Mouse (Mus musculus) liver, embryonic 11.5 days (tissue): ENCODE data around the gene Cda. TPM values are rescaled to one million over a fixed set of nuclear protein-coding genes. Genes with fewer than 3 reads are reported as not detected.
A peak's percentile ranks its signal among the peaks of the same experiment; 100 is the strongest.

Source experiments
- ATAC-seq: fragments of 200-750 bp; cut with Nextera tagmentation; replicated peaks from 2 replicates; pipeline ENCODE4 v1.8.0; 2017; ENCODE audit warnings: moderate number of reproducible peaks, mild to moderate bottlenecking, moderate TSS enrichment, moderate library complexity; ENCODE audit not compliant: low FRiP score
- DNase-seq: peaks from one replicate; pipeline ENCODE4 v3.0.0-alpha.2; 2017; ENCODE audit warnings: low spot score
- H3K27ac ChIP-seq: fragments of 300-500 bp; sonication (generic); 2 replicates; pipeline ENCODE4 v1.5.1; 2014; ENCODE audit warnings: mild to moderate bottlenecking, low read depth, low read length, control low read depth
- H3K27me3 ChIP-seq: fragments of 300-500 bp; sonication (generic); replicated peaks from 2 replicates; pipeline ENCODE4 v1.6.1; 2014; ENCODE audit warnings: low read length, mixed read lengths; ENCODE audit not compliant: control insufficient read depth, insufficient read depth
- H3K36me3 ChIP-seq: fragments of 300-500 bp; sonication (generic); 2 replicates; pipeline ENCODE4 v1.6.1; 2014; ENCODE audit warnings: mild to moderate bottlenecking, low read length, moderate library complexity, mixed read lengths; ENCODE audit not compliant: control insufficient read depth, insufficient read depth
- H3K4me1 ChIP-seq: fragments of 300-500 bp; sonication (generic); replicated peaks from 2 replicates; pipeline ENCODE4 v1.6.1; 2014; ENCODE audit warnings: low read length, mixed read lengths; ENCODE audit not compliant: control insufficient read depth, insufficient read depth
- H3K4me2 ChIP-seq: fragments of 300-500 bp; sonication (generic); 2 replicates; pipeline ENCODE4 v1.6.1; 2014; ENCODE audit warnings: mild to moderate bottlenecking, control low read depth, moderate library complexity
- H3K4me3 ChIP-seq: fragments of 300-500 bp; sonication (generic); 2 replicates; pipeline ENCODE4 v1.5.1; 2014; ENCODE audit warnings: low read depth, low read length, control low read depth
- H3K9ac ChIP-seq: fragments of 300-500 bp; sonication (generic); 2 replicates; pipeline ENCODE4 v1.6.1; 2014; ENCODE audit warnings: low read depth, low read length, control low read depth
- H3K9me3 ChIP-seq: fragments of 300-500 bp; sonication (generic); 2 replicates; pipeline ENCODE4 v1.6.1; 2016; ENCODE audit warnings: low read length, inconsistent platforms, mixed read lengths; ENCODE audit not compliant: control insufficient read depth
- WGBS: fragments of 180-500 bp; shearing (Covaris S2); extraction: QIAGEN DNeasy Blood & Tissue Kit; methylation state at CpG from one replicate; pipeline ENCODE4 v1.1.7; 2014; 5-methylcytosine and 5-hydroxymethylcytosine counted together
- polyA plus RNA-seq: library from polyadenylated mRNA; unstranded; fragments of >200 nt; fragmentation: Nextera tagmentation; extraction: Ambion mirVana; gene quantifications from 2 replicates; pipeline ENCODE4 v1.2.1, GENCODE M21; 2014

The Cda gene
- polyA plus RNA-seq, 1 experiment from 2014 or later, result 7.2 TPM

DNA sequence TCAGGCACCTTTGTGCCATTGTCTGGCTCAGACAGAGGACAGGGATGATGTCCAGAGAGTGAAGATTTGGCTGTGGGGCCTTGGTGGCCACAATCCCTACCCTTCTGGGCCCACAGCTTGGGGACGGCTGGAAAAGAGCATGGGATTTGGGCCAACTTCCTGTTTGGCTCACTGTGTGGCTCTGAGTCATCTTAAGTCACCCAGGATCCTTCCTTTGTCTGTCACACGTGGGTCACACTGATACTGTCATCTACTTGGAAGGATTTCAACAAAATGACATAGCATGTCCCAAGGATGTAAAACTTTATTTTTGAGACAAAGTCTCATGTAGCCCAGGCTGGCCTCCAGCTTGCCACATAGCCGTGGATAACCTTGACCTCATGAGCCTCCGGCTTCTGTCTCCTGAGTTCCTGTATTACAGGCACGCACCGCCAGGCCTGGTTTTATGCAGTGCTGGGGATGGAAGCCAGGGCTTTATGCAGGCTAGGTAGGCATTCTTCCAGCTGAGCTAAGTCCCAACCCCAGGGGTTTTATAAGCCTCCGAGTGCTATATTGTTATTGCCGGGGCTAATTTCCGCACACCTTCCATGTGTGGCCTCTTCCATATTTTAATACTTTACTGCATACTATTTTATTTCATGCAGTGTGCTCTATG lies 22.8 kb downstream of the Cda start:
- WGBS, result 76% methylated on average over 9 of the region's 9 CpGs
- DNase-seq, result no peak

DNA sequence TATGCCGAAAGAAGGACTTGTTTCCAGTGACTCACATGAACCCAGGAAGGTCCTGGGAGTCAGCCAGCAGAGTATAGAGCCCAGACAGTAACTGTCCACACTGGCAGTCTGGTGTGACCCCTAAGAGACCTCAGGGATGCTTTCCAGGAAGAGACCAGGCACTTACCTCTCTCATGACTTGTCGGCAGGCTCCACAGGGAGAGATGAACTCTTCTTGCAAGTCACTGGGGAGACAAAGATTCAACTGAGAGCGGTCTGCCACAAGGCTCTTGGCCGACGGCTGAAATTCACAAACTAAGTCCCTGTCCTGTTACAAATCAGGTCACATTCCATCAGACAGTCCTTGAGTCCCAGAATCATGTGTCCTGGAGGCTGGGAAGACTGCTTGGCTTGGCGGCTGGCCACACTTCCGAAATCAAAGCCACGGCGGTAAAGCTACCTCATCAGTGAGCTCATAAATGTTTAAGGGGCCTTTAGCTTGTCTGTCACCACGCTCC lies 24.4 kb downstream of the Cda start:
- Histone ChIP-seq H3K36me3 (no peaks in the 10 kb centered on the region), H3K4me3 (no peak overlapping the region), H3K9me3 (no peaks in the 10 kb centered on the region), H3K9ac (no peak overlapping the region), H3K27me3 (no peaks in the 10 kb centered on the region; the same call in 1 of the 2 replicates), H3K4me2 (no peak overlapping the region), H3K27ac (peak overlapping the region; percentile 50), H3K4me1 (no peaks in the 10 kb centered on the region; the same call in 1 of the 2 replicates)
- WGBS, result 81% methylated on average over 10 of the region's 10 CpGs
- ATAC-seq (no peak), DNase-seq (no peak)

More for the DNA sequence above, 22.8 kb downstream of the Cda start:
- Histone ChIP-seq H3K27me3 (no peaks in the 10 kb centered on the region; the same call in 1 of the 2 replicates), H3K27ac (no peak overlapping the region), H3K9me3 (no peaks in the 10 kb centered on the region), H3K4me3 (no peak overlapping the region), H3K9ac (no peak overlapping the region), H3K4me2 (no peak overlapping the region), H3K4me1 (no peaks in the 10 kb centered on the region; the same call in 1 of the 2 replicates), H3K36me3 (no peaks in the 10 kb centered on the region)
- no peak for ATAC-seq

GRCm38 (mm10) chr4:138342778-138343177 lies 25.0 kb downstream of the Cda start:
- 62% methylated on average over 6 of the region's 6 CpGs for WGBS

DNA sequence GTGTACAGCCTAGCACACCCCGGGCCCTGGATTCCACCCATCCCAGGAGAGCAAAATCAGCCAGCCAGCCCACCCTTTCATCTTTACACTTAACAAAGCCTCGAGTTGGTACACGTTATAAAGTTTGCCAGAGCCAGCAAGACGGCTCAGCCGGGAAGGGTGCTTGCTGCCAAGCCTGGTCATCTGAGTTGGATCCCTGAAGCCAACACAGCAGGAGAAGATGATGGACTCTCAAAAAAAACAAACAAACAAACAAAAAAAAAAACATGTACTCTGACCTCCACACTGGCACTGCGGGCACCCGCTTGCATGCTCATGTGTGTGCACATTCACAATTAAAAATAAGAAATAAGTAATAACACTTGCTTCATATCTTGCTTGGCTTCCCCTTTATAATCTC lies 25.7 kb downstream of the Cda start:
- ATAC-seq (no peak), DNase-seq (no peak)
- WGBS, result 84% methylated on average over 7 of the region's 7 CpGs
- H3K4me1 ChIP-seq, result no peaks in the 10 kb centered on the region; the same call in 1 of the 2 replicates
- H3K4me3 ChIP-seq, result no peak overlapping the region
- no peaks in the 10 kb centered on the region for H3K36me3 ChIP-seq
- H3K9me3 ChIP-seq, result no peaks in the 10 kb centered on the region
- no peaks in the 10 kb centered on the region; the same call in 1 of the 2 replicates for H3K27me3 ChIP-seq
- H3K4me2 ChIP-seq, result no peak overlapping the region
- H3K9ac ChIP-seq, result no peak overlapping the region
- H3K27ac ChIP-seq, result no peak overlapping the region

More at GRCm38 (mm10) chr4:138342778-138343177, 25.0 kb downstream of the Cda start:
- Histone ChIP-seq H3K27ac (peak overlapping the region; percentile 50), H3K36me3 (no peaks in the 10 kb centered on the region), H3K4me3 (no peak overlapping the region), H3K27me3 (no peaks in the 10 kb centered on the region; the same call in 1 of the 2 replicates), H3K4me1 (no peaks in the 10 kb centered on the region; the same call in 1 of the 2 replicates), H3K9ac (no peak overlapping the region), H3K9me3 (no peaks in the 10 kb centered on the region), H3K4me2 (no peak overlapping the region)
- ATAC-seq (no peak), DNase-seq (no peak)

- no peaks in the 10 kb centered on the region; the same call in 1 of the 2 replicates for H3K4me1 ChIP-seq
- 64% methylated on average over 8 of the region's 8 CpGs for WGBS
- H3K9me3 ChIP-seq, result no peaks in the 10 kb centered on the region
- H3K4me2 ChIP-seq, result no peak overlapping the region
- DNase-seq, result no peak
- no peak for ATAC-seq
- no peaks in the 10 kb centered on the region; the same call in 1 of the 2 replicates for H3K27me3 ChIP-seq
- no peak overlapping the region for H3K27ac ChIP-seq
- no peak overlapping the region for H3K4me3 ChIP-seq
- no peak overlapping the region for H3K9ac ChIP-seq
- H3K36me3 ChIP-seq, result no peaks in the 10 kb centered on the region
Measured at GRCm38 (mm10) chr4:138341393-138341792, 26.4 kb downstream of the Cda start.

DNA sequence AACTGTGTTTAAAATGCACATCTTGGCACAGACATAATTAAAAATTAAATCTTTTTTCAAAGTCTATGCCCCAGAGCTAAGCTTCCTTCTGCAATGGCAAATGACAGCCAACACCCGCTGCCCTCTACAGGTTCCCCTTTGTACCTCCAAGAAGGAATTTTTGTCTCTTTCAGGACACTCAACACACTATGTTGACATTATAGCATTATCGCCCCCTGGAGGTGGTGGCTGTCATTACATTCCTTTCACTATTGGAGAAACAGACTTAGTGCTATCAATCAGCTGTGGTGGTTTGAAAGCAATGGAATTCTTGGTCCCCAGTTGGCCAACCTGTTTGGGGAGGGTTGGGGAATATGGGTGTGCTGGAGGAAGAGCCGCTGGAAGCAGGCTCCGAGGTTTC lies 27.8 kb downstream of the Cda start:
- Histone ChIP-seq H3K9ac (no peak overlapping the region), H3K27ac (no peak overlapping the region), H3K27me3 (no peaks in the 10 kb centered on the region; the same call in 1 of the 2 replicates), H3K36me3 (no peaks in the 10 kb centered on the region), H3K9me3 (no peaks in the 10 kb centered on the region), H3K4me1 (no peaks in the 10 kb centered on the region; the same call in 1 of the 2 replicates), H3K4me2 (no peak overlapping the region), H3K4me3 (no peak overlapping the region)
- ATAC-seq (no peak), DNase-seq (no peak)
- 37% methylated on average over 4 of the region's 4 CpGs for WGBS

DNA sequence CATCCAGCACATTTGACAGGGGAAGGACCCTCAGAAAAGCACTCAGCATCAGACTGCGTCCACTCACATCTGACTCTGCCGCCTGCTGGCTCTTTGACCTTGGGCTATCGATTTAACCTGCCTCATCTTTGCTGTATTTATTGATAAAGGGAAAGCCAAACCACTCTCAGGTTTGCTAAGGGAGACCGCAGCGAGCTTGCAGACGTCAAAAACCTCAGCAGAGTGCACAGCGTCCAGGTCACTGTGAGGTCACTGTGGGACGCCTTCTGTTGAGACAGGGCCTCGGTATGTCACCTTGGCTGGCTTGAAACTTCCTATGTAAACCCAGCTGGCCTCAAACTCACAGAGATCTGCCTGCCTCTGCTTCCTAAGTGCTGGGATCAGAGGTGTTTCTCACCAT lies 30.5 kb downstream of the Cda start:
- no peak for ATAC-seq
- Histone ChIP-seq H3K27ac (no peak overlapping the region), H3K4me1 (no peaks in the 10 kb centered on the region; the same call in 1 of the 2 replicates), H3K36me3 (no peaks in the 10 kb centered on the region), H3K27me3 (no peaks in the 10 kb centered on the region; the same call in none of the 2 replicates), H3K4me2 (no peak overlapping the region), H3K4me3 (no peak overlapping the region), H3K9ac (no peak overlapping the region), H3K9me3 (no peaks in the 10 kb centered on the region)
- 69% methylated on average over 9 of the region's 9 CpGs for WGBS
- no peak for DNase-seq

DNA sequence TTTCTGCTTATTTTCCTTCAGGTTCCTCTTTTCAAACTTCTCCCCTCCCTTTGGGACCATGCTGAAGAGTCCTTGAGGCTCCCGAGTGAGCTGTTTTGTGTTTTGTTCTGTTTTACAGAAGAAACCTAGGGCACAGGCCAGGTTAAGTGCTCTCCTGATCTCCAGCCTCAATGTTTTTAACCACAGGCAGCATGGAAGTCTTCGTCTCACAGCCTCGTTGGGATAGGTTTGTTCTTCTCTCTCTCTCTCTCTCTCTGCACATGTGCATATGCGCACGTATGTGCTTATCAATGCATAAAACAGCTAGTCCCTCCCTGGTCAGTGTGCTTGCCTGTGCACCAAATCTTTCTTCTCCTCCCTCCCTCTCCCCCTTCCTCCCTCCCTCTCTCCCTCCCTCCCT lies 30.9 kb downstream of the Cda start:
- no peak overlapping the region for H3K4me3 ChIP-seq
- H3K27ac ChIP-seq, result no peak overlapping the region
- no peak overlapping the region for H3K4me2 ChIP-seq
- H3K27me3 ChIP-seq, result no peaks in the 10 kb centered on the region; the same call in none of the 2 replicates
- no peaks in the 10 kb centered on the region for H3K36me3 ChIP-seq
- 64% methylated on average over 5 of the region's 5 CpGs for WGBS
- ATAC-seq, result no peak
- H3K9me3 ChIP-seq, result no peaks in the 10 kb centered on the region
- H3K9ac ChIP-seq, result no peak overlapping the region
- H3K4me1 ChIP-seq, result no peaks in the 10 kb centered on the region; the same call in 1 of the 2 replicates
- DNase-seq, result no peak

GRCm38 (mm10) chr4:138335648-138336047 lies 32.1 kb downstream of the Cda start:
- peaks cover 4% of the 10 kb centered on the region for H3K27me3 ChIP-seq
- H3K9ac ChIP-seq, result no peak overlapping the region
- H3K9me3 ChIP-seq, result no peaks in the 10 kb centered on the region
- H3K4me2 ChIP-seq, result no peak overlapping the region
- no peak for DNase-seq
- ATAC-seq, result no peak
- H3K36me3 ChIP-seq, result no peaks in the 10 kb centered on the region
- no peak overlapping the region for H3K4me3 ChIP-seq
- H3K4me1 ChIP-seq, result no peaks in the 10 kb centered on the region; the same call in 1 of the 2 replicates
- no peak overlapping the region for H3K27ac ChIP-seq
- 77% methylated on average over 6 of the region's 6 CpGs for WGBS
